Mouse (Mus musculus): ENCODE data around the gene Mkrn1.

GRCm38 (mm10) chr6:39435875-39436274 lies 15.6 kb upstream of the Mkrn1 start:
- TF ChIP-seq CTCF (IDR thresholded peaks at IDR 0.05; ENCODE audit: borderline replicate concordance, extremely low read depth, insufficient read depth, insufficient read length) (no peak), POLR2A (IDR thresholded peaks at IDR 0.05; ENCODE audit: borderline replicate concordance, extremely low read depth, insufficient read depth, insufficient read length, poor library complexity, severe bottlenecking) (no peak)
